8 mouse cellular contexts compared by ENCODE assay signal in the genomic region with DNA sequence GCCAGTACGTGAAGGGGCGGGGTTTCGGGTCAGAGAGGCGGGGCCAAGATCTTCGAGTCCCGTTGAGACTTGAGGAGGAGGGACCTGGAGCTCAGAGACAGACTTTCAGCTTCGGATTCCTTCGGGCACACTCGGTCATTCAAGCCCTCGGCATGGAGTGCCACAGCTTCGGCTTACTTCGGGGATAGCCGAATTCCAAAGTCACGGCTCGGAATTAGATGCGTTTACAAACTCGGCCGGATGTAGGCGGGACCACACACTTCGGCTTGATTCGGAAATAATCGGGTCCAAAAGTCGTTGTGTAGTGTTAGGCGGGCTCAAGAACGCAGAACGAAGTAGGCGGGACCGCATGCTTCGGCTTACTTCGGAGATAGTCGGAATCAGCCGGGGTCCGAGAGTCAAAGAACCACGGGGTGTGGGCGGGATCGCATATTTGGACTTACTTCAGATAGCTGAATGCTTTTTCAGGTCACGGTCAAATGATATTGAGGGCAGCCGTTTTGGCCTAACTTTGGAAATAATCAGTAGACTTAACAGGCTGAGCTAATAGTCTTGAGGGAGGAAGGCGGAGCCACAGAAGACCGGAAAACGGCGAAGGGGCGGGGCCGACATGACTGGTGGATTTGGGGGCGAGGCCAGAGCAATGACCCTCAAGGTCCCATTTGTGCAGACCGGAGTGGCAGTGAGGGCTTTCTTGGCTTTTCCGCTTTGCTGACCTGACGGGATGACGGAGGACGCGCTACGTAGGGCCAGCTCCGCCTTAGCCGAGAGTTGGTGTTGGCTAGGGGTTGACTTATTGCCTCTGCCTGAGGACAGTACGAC. TPM values are rescaled to one million over a fixed set of nuclear protein-coding genes. Genes with fewer than 3 reads are reported as not detected.
DNase-seq lines count a peak whose midpoint lies in the region; ATAC-seq lines count a peak whose summit lies in the region.

A gene (minus strand): TSS at position 537 of the 822 bp plus-strand sequence.

- peak; percentile 67 for ATAC-seq in megakaryocyte progenitor cell, adult 5-6 weeks (replicated peaks; ENCODE audit: poor library complexity)

- peak; percentile 97 for DNase-seq in adipocyte (ENCODE audit: low spot score)
- peak; percentile 97 for DNase-seq in embryo, embryonic 10 days (ENCODE audit: low spot score)
- peak; percentile 92 for DNase-seq in gastrocnemius, postnatal 10 days
- peak; percentile 99 for DNase-seq in induced T-regulatory cell, adult 2 months (ENCODE audit: low read depth)
- DNase-seq in left cerebral cortex, adult 9 months (ENCODE audit: low spot score in 2 of 2): peak; percentile 98 to 99
- peak; percentile 95 for DNase-seq in right cerebral cortex, postnatal 14 days
- peak; percentile 96 to 97 for DNase-seq in urinary bladder, postnatal 36 days (ENCODE audit: low spot score in 2 of 2)

RNA-seq across cellular contexts. Expression of the gene that starts here (rescaled TPM):
- 10 to 100 TPM; 13.6 to 21.6 TPM for total RNA-seq in gastrocnemius, postnatal 10 days (2021)
- total RNA-seq in megakaryocyte progenitor cell, adult 5-6 weeks (2015): 49.1 and 51.4 TPM in 2 replicates
- 19.0 and 27.6 TPM in 2 replicates for total RNA-seq in megakaryocyte progenitor cell, adult 5-6 weeks (2017)

Comparison
In these comparisons a context has a peak if more than half of its experiments do, and no peak if none do; other contexts are left out.
1. Peak in every context shown above with its lines: DNase-seq and ATAC-seq.